Mouse (Mus musculus): ENCODE data around the gene Abhd17a.

Gene Abhd17a

DNA sequence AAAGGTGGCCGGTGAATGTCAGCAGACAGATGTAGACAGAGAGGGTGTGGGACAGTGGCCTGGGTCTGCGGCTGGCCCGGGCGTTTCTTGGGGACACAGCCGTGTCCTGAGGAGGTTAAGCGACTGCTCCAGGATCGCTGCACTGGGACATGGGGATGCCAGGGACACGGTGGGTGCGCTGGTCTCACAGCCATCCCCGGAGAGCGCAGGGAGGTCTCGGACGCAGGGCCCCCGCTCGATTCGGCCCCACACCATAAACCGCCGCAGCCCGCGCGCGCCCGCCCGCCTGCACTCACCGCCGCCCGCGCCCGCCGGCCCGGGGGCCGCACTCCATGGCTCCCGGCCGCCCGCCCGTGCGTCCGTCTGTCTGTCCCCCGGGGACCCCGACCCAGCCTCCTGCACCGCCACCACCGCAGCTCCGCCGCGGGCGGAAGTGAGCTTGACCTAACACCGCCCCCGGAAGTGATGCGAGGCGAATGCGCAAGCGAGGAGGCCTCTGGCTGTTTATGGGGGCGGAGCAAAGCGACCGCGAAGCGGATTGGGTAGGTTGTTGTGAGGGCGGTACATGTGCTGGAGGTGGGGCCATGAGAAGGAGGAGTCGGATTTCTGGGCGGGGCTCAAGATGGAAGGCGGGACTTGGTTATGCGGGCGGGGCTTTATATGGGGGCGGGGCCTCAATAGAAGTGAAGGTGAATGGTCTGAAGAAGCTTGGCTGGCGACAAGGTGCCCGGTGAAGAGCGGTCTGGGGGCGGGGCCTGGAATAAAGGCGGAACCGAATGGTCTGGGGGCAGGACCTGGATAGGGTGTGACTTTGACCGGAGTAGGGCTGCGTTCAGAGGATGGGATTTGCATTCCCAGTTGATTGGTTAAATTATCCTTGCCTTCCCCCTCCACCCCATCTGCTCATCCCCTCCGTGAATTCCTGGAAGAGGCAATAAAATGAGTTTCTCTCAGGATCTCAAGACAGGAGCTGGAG, at the start of gene Abhd17a:
Gene Abhd17a, minus strand, starts transcription at position 463 of the 976 bp plus-strand sequence.
- peak; percentile 99 for DNase-seq

DNA sequence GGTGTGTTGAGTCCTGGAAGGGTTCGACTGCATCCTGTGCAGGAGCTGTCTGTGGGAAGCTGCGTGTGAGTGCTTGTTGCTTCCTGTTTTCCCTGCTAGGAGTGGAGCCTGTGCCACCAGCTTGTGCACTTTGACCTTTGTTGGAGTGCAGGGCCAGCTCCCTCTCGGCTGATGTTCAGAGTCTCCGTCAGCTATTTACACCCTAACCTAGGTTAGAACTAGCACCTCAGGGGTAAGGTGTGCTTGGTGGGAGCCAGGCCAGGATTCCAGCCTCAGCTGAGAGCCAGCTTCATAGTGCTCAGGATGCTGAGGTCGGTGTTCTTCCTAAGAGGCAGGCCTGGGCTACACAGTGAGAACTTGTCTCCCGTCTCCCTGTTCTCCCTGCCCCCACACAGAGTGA, 45.2 kb upstream of the Abhd17a start:
- no peak for DNase-seq

DNA sequence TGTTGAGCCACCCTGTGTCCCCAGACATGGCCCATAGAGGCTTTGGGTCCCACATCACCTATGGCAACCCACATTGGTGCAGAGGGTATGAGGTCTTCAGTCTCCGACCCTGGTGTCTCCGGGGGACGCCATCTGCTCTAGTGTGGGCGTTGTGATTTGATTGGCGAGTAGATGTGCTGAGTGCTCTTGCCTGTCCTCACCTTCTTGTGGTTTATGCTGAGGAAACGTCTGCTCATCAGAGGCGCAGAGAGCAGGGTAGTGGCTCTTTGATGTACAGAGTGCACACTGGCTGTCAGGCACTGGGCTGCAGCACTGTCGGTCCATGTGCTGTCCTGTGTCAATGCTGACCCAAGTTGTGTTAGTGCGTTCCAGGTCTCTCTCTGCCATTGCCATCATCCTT, 38.8 kb upstream of the Abhd17a start:
- DNase-seq: no peak

GRCm38 (mm10) chr10:80627685-80628084, 37.5 kb upstream of the Abhd17a start:
- peak; percentile 40 for DNase-seq

GRCm38 (mm10) chr10:80625764-80626163, 35.6 kb upstream of the Abhd17a start:
- no peak for DNase-seq

GRCm38 (mm10) chr10:80623457-80624191, 33.5 kb upstream of the Abhd17a start:
- peak; percentile 72 for DNase-seq

DNA sequence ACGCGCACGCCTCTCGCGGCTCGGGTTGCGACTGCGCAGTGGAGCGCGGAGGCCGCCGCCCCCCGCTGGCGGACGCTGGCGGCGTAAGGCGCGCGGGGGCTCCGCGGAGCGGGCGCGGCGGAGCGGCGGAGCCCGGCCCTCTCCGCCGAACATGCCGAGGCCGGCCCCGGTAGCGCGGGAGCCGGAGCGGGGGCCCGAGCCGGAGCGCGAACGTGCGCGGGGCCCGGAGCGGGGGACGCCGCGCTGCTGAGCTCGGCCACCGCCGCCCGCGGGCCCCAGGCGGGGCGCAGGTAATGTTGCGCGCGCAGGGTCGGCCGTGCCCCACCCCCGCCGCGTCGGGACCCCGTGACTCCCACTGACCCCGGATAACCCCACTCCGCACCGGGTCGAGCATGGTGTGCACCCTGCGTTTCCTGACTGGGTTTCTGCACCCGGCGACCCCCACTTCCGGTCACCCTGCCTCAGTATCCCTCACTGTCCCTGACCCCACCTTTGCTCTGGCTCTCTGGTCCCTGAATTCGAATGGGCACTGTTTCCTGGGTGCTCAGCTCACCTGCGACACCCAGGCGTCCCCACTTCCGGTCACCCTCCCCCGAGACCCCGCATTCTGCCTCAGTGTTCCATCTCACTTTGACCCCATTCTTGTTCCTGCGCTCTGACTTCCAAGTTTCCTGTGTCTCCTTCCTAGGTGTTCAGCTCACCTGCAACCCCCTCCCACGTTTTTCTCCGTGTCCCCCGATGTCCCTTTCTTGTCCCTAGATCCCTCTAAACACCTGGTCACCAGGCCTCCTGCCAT, 32.7 kb upstream of the Abhd17a start, which contains the start of gene Csnk1g2:
Gene Csnk1g2, plus strand, starts transcription at position 178 of the 796 bp plus-strand sequence.
- DNase-seq: no peak

- peak; percentile 100 for DNase-seq
Observed at GRCm38 (mm10) chr10:80621940-80622660, 32.0 kb upstream of the Abhd17a start.

DNA sequence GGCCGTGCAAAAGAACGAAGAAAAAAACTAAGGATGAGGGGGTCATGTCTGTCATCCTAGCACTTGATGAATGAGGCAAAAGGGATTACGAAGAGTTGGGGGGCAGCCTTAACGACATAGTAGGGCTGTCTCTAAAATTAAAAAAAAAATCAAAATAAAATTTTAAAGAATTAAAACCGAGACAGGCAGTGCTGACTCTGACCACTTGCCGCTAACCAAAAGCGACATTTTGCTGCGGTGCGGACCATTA, 31.5 kb upstream of the Abhd17a start:
- no peak for DNase-seq

DNA sequence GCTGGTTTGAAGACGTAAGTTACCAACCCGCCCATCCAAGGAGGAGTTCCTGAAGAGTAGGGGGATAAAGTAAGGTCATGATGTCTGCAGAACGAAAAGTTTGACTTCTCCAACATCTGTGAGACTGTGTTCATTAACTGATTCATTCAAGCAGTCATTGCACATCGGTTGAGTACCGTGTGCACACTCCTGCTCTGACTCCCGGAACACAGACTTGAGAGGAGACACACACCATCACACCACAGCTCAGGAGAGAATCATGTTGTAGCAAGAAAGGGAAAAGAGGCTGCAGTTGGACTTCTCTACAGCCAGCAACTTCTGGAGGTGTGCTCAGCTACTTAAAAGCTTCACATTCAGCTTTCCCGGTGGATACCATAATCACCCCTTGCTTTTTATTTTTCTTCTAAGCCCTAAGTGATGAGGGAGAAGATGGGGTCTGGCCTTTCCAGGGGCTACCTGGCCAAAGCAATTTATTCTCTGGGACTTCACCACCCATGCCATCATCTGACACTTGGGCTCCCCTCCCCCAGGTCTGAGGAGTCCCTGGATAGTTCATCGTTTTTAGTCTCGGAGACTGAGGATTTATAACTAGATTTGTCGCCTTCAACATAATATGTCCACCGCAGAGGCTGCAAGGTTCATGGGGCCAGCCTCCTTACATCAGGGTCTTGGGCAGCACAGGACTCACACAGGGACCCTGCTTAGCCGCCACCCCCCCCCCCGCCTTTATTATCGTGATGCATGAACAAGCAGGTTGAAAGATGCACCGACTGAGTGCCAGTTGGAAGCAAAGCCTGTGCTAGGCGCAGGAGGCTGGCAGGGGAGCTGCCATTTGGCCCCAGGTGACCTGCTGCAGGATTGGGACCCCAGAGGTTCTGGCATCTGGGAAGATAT, 30.9 kb upstream of the Abhd17a start:
- DNase-seq: peak; percentile 20

DNA sequence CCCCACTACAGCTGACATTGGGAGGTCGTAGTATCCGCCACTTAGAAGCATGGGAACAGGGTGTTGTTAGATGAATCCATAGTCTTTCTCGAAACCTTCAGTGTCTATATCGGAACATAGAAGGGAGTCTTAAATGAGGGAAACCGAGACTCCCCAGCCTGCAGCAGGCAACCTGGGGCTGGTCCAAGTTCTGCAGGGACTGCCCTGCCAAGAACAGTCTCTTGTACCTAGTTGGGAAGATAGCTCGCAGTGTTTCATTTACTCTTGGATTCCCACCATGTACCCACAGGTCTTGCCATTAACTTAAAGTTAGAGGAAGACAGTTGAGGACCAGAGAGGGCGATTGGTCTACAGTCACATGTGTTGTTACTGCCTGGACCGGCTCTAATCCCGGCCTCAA, 30.2 kb upstream of the Abhd17a start:
- no peak for DNase-seq

DNA sequence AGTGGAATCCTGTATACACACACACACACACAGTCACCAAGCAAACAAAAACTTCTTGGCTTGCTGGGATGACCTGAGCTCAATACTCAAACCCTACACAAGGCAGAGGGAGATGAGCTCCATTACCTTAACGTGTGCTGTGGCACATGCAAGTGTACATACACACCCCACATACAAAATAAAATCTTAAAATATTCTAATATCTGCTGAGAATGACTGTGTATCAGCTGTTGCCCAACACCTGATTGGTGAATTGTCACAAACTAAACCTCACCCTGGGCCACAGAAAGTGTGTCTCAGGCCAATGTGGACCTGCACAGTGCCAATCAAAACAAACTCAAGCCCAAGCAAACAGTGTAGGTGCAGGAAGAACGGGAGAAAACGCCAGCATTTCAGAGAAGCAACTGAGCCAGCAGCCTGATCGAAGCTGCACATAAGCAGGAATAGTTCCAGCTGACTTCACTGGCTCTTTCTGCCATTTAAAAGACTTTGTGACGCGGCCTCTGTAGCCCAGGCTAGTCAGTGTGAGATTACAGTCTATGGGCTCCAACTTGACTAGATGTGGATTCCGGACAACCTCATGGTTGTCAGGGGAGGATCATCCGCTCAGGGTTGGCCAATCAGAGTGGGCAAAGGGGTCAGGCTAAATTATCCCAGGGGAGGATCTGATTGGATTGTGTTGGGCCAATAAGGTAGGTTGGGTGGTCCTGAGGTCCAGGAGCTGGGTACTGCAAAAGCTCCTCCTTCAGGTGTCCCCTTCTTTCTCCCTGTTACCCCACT, 29.5 kb upstream of the Abhd17a start:
- peak; percentile 29 for DNase-seq

DNA sequence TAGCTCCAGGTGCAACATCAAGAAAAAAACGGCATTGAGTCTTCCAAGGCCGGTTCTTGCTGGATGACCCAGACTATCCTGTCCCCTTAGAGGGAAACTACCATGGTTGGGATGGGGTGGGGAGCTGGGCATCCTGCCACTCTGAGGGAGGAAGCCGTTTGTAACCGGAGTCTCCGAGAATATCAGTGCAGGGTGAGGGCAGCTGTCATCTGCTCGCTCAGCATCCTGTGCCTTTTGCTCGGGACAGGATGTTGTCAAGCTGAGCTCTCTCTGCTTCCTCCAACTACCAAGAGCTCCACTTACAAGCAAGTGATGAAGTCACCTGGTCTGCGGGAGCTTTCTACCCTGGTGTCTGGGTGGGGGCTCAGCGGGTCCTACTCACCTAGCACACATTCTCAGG, 28.0 kb upstream of the Abhd17a start:
- peak; percentile 8 for DNase-seq

DNA sequence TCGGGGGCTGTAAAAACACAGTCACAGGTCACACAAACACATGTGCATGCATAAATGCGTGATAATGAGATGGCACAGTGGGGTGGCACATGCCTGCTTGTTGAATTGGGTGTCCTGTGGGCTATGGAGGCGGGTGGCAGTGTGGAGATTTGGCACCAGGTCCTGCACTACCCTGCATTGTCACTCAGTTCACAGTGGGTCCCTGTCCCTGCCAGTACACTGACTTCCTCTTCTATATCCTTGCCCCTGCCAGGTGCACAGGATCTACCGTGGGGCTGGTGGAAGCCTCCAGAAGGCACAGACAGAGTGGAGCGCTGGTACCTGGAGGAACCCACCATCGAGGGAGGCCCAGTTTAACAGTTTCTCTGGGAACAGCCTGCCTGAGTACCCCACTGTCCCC, 24.2 kb upstream of the Abhd17a start:
- no peak for DNase-seq

DNA sequence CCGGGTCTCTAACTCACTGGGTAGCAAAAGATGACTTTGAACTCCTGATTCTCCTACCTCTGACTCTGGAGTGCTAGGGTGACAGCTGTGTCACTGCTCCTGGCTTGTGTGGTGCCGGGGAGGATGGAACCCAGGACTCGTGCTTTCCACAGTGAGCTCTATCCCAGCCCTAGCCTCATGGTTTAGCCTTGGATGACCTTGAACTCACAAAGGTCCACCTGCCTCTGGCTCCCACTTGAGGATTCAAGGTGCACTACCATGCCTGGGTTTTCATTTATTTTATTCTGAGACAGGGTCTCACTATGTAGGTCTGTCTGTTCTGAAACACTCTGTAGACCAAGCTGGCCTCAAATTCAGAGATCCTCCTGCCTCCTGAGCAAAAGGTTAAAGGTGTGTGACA, 23.7 kb upstream of the Abhd17a start:
- DNase-seq: no peak

GRCm38 (mm10) chr10:80611905-80612304, 21.8 kb upstream of the Abhd17a start:
- DNase-seq: no peak

GRCm38 (mm10) chr10:80611024-80611423, 20.9 kb upstream of the Abhd17a start:
- DNase-seq: peak; percentile 61

DNA sequence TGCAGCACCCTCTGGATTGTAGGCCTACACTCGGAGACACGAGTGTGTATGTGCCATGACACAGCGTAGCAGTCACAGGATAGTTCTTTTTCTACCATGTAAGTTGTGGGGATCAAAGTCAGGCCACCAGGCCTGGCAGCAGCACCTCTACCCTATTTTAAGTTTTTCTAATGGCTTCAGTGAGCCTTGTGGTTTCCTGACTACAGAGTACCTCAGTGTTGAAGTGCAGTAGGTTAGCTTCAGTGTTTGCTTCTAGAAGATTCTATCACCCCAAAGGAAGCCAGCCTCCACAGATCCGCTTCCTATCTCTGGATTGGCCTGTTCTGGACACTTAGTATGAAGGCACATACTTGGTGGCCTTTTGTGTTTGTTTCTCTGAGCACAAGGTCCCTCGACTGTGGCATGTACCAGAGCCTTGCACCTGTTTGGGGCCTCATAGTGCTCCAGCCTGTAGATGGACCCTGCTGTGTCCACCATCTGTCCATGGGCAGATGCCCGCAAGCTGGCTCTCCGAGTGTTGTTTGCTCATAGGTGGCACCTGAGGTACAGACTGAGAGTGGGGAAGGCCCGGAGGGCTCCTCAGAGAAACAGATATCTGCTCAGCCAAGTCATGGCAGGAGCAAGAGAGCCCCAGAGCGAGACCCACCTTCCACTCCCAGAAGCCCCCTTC, 20.1 kb upstream of the Abhd17a start:
- DNase-seq: no peak

DNA sequence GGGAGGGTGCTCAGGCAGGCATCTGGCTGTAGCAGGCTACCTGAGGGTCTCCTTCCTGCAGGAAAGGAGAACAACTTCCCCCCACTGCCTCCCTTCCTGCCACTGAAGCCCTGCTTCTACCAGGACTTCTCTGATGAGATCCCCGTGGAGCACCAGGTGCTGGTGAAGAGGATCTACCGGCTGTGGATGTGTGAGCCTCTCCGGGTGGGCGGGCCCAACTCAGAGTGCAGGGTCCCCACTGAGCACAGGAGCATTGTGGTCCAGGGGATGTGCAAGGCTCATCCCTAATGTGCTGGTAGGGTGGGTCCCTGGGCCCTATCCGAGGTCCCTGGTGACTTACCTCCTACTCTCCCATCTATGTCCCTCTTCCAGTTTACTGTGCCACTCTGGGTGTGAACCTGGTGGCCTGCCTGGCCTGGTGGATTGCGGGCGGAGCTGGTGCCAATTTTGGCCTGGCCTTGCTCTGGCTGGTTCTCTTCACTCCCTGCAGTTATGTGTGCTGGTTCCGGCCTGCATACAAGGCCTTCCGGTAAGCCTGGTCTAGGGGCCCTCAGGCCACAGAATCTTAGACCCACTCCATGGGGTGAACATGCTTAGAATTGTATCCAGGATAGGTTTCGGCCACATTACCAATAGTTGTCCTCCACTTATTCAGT, 19.3 kb upstream of the Abhd17a start:
- DNase-seq: no peak

DNA sequence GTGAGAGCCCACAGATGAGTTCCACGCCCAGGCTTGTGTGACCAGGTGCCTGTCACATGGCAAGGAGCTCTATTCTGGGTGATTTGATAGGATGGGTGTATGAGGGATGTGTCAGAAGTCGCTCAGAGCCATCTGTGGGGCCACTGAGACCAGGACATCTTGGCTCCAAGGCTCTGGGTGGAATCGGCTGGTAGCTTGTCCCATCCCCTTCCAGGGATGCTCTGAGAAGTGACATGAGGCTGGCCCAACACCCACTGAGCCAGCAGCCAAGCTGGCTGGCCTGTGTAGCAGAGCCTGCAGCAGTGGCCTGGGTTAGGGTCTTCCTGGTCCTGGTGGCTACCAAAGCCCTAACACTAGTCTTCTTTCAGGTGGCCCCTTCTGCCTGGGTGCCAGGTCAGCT, 18.3 kb upstream of the Abhd17a start:
- DNase-seq: no peak

All from embryo, embryonic 11 days (tissue).